Mouse (Mus musculus): Measurements from ENCODE around the gene Gm49403. TPM values are rescaled to one million over a fixed set of nuclear protein-coding genes. Genes with fewer than 3 reads are reported as not detected.
"Not testable (repeated sequence)": the region's sequence is repeated elsewhere in the genome, so short reads cannot be mapped to it uniquely, and the experiment has no call there.

Gene Gm49403
- total RNA-seq (2014; fragmentation: Nextera tagmentation): not detected in 2 replicates
- total RNA-seq (2017): not detected in 2 replicates
- polyA plus RNA-seq (2012): not detected in 2 replicates

- TF ChIP-seq TAL1 (conservative IDR thresholded peaks at IDR 0.05; ENCODE audit: low read depth, low read length): no peak
- no peak for TF ChIP-seq GATA2 (IDR thresholded peaks at IDR 0.05; ENCODE audit: borderline replicate concordance, low read depth, low read length)
- no peak for TF ChIP-seq POLR2AphosphoS5 (IDR thresholded peaks at IDR 0.05; ENCODE audit: insufficient replicate concordance, low read depth, low read length)
- no peak for TF ChIP-seq GATA1 (IDR thresholded peaks at IDR 0.05; ENCODE audit: borderline replicate concordance, low read length)
- TF ChIP-seq CTCF (IDR thresholded peaks at IDR 0.05; ENCODE audit: low read depth, low read length): no peak
- ATAC-seq (ENCODE audit: extremely low read depth, insufficient number of reproducible peaks, low FRiP score, poor library complexity, severe bottlenecking) (no peak), DNase-seq (ENCODE audit: low spot score) (no peak)
These were observed at the start of gene Gm49403, which contains the start of gene Lbhd1 for GRCm38 (mm10) chr19:8883616-8884015. Gene Gm49403, plus strand, starts transcription at chr19:8883930. Gene Lbhd1, plus strand, starts transcription at chr19:8883732.

GRCm38 (mm10) chr19:8836327-8836726 is 47.4 kb upstream of the Gm49403 start:
- not testable (repeated sequence) for ATAC-seq (ENCODE audit: extremely low read depth, insufficient number of reproducible peaks, low FRiP score, poor library complexity, severe bottlenecking); H3K27me3 ChIP-seq (ENCODE audit: insufficient read depth, low read length); H3K9me3 ChIP-seq (replicated peaks); DNase-seq (ENCODE audit: low spot score); H3K4me1 ChIP-seq (ENCODE audit: insufficient read depth, low read depth, low read length); H3K4me3 ChIP-seq (ENCODE audit: low read depth, low read length)
- peaks cover 98% of the 10 kb centered on the region for H3K36me3 ChIP-seq (replicated peaks)

More at GRCm38 (mm10) chr19:8883616-8884015, at the start of gene Gm49403, which contains the start of gene Lbhd1:
- Histone ChIP-seq H3K4me1 (ENCODE audit: insufficient read depth, low read depth, low read length) (peaks cover 39% of the 10 kb centered on the region), H3K4me3 (ENCODE audit: low read depth, low read length) (no peak within 1 kb of the TSS), H3K9me3 (replicated peaks) (no peaks in the 10 kb centered on the region), H3K27me3 (ENCODE audit: insufficient read depth, low read length) (no peaks in the 10 kb centered on the region), H3K36me3 (replicated peaks) (peaks cover 16% of the 10 kb centered on the region)

GRCm38 (mm10) chr19:8837251-8837791 is 46.4 kb upstream of the Gm49403 start, which contains the start of gene Bscl2:
Gene Bscl2, plus strand, starts transcription at chr19:8837467.
- H3K9me3 ChIP-seq (replicated peaks): no peaks in the 10 kb centered on the region
- peaks cover 97% of the 10 kb centered on the region for H3K36me3 ChIP-seq (replicated peaks)
- no peak within 1 kb of the TSS for H3K4me3 ChIP-seq (ENCODE audit: low read depth, low read length)
- peaks cover 6% of the 10 kb centered on the region; the same call in 1 of the 2 replicates for H3K4me1 ChIP-seq (ENCODE audit: insufficient read depth, low read depth, low read length)
- DNase-seq (ENCODE audit: low spot score) (no peak), ATAC-seq (ENCODE audit: extremely low read depth, insufficient number of reproducible peaks, low FRiP score, poor library complexity, severe bottlenecking) (no peak)
- H3K27me3 ChIP-seq (ENCODE audit: insufficient read depth, low read length): no peaks in the 10 kb centered on the region
- TF ChIP-seq CTCF (IDR thresholded peaks at IDR 0.05; ENCODE audit: low read depth, low read length): no peak
- TF ChIP-seq TAL1 (conservative IDR thresholded peaks at IDR 0.05; ENCODE audit: low read depth, low read length): no peak
- no peak for TF ChIP-seq POLR2AphosphoS5 (IDR thresholded peaks at IDR 0.05; ENCODE audit: insufficient replicate concordance, low read depth, low read length)
- no peak for TF ChIP-seq GATA2 (IDR thresholded peaks at IDR 0.05; ENCODE audit: borderline replicate concordance, low read depth, low read length)
- TF ChIP-seq GATA1 (IDR thresholded peaks at IDR 0.05; ENCODE audit: borderline replicate concordance, low read length): no peak

- H3K4me1 ChIP-seq (ENCODE audit: insufficient read depth, low read depth, low read length): peaks cover 3% of the 10 kb centered on the region; the same call in 1 of the 2 replicates
- no peak overlapping the region for H3K4me3 ChIP-seq (ENCODE audit: low read depth, low read length)
- peaks cover 96% of the 10 kb centered on the region for H3K36me3 ChIP-seq (replicated peaks)
- H3K27me3 ChIP-seq (ENCODE audit: insufficient read depth, low read length): no peaks in the 10 kb centered on the region
- H3K9me3 ChIP-seq (replicated peaks): no peaks in the 10 kb centered on the region
- no peak for DNase-seq (ENCODE audit: low spot score)
- no peak for TF ChIP-seq CTCF (IDR thresholded peaks at IDR 0.05; ENCODE audit: low read depth, low read length)
- no peak for TF ChIP-seq GATA1 (IDR thresholded peaks at IDR 0.05; ENCODE audit: borderline replicate concordance, low read length)
- no peak for TF ChIP-seq GATA2 (IDR thresholded peaks at IDR 0.05; ENCODE audit: borderline replicate concordance, low read depth, low read length)
- no peak for TF ChIP-seq POLR2AphosphoS5 (IDR thresholded peaks at IDR 0.05; ENCODE audit: insufficient replicate concordance, low read depth, low read length)
- no peak for TF ChIP-seq TAL1 (conservative IDR thresholded peaks at IDR 0.05; ENCODE audit: low read depth, low read length)
- no peak for ATAC-seq (ENCODE audit: extremely low read depth, insufficient number of reproducible peaks, low FRiP score, poor library complexity, severe bottlenecking)
These were observed 45.5 kb upstream of the Gm49403 start for GRCm38 (mm10) chr19:8838041-8838730.

- Histone ChIP-seq H3K9me3 (replicated peaks) (no peaks in the 10 kb centered on the region), H3K4me1 (ENCODE audit: insufficient read depth, low read depth, low read length) (peaks cover 3% of the 10 kb centered on the region; the same call in 1 of the 2 replicates), H3K36me3 (replicated peaks) (peaks cover 95% of the 10 kb centered on the region), H3K4me3 (ENCODE audit: low read depth, low read length) (no peak within 1 kb of the TSS), H3K27me3 (ENCODE audit: insufficient read depth, low read length) (no peaks in the 10 kb centered on the region)
- DNase-seq (ENCODE audit: low spot score) (no peak), ATAC-seq (ENCODE audit: extremely low read depth, insufficient number of reproducible peaks, low FRiP score, poor library complexity, severe bottlenecking) (no peak)
- no peak for TF ChIP-seq TAL1 (conservative IDR thresholded peaks at IDR 0.05; ENCODE audit: low read depth, low read length)
- TF ChIP-seq GATA1 (IDR thresholded peaks at IDR 0.05; ENCODE audit: borderline replicate concordance, low read length): no peak
- TF ChIP-seq POLR2AphosphoS5 (IDR thresholded peaks at IDR 0.05; ENCODE audit: insufficient replicate concordance, low read depth, low read length): no peak
- no peak for TF ChIP-seq GATA2 (IDR thresholded peaks at IDR 0.05; ENCODE audit: borderline replicate concordance, low read depth, low read length)
- no peak for TF ChIP-seq CTCF (IDR thresholded peaks at IDR 0.05; ENCODE audit: low read depth, low read length)
These were observed 44.4 kb upstream of the Gm49403 start, which contains the start of gene Gng3 for GRCm38 (mm10) chr19:8839103-8839907. Gene Gng3, minus strand, starts transcription at chr19:8839194.

Data from G1E (cell line).